Mouse (Mus musculus): ENCODE results near the gene Poln. TPM values are rescaled to one million over a fixed set of nuclear protein-coding genes. Genes with fewer than 3 reads are reported as not detected.

Gene Poln
- polyA plus RNA-seq, 1 experiment, result 1.5 TPM

- H3K36me3 ChIP-seq (ENCODE audit: control insufficient read depth, insufficient read depth, low read length, poor library complexity, severe bottlenecking), result no peaks in the 10 kb centered on the region
- no peak overlapping the region for H3K4me3 ChIP-seq (ENCODE audit: low read depth, low read length)
- H3K9me3 ChIP-seq (replicated peaks; ENCODE audit: control insufficient read depth, insufficient read depth, low read length, poor library complexity, severe bottlenecking), result no peaks in the 10 kb centered on the region
- H3K9ac ChIP-seq (ENCODE audit: low read depth, poor library complexity, severe bottlenecking), result no peak overlapping the region
- no peak overlapping the region for H3K27ac ChIP-seq (ENCODE audit: insufficient read depth, low read length)
- no peaks in the 10 kb centered on the region for H3K27me3 ChIP-seq (ENCODE audit: control insufficient read depth, insufficient read depth, low read length, poor library complexity, severe bottlenecking)
- H3K4me1 ChIP-seq (ENCODE audit: control insufficient read depth, insufficient read depth, low read length), result no peaks in the 10 kb centered on the region
- TF ChIP-seq EP300 (IDR thresholded peaks at IDR 0.05; ENCODE audit: insufficient read depth, low read depth, low read length), result no peak
- no peak for TF ChIP-seq CTCF (IDR thresholded peaks at IDR 0.05; ENCODE audit: low read depth, low read length)
- TF ChIP-seq POLR2A (IDR thresholded peaks at IDR 0.05; ENCODE audit: insufficient read depth, low read length), result no peak
These were observed 7.8 kb upstream of the Poln start for GRCm38 (mm10) chr5:34177091-34177490.

GRCm38 (mm10) chr5:34176691-34177090 lies 7.4 kb upstream of the Poln start:
- no peaks in the 10 kb centered on the region for H3K9me3 ChIP-seq (replicated peaks; ENCODE audit: control insufficient read depth, insufficient read depth, low read length, poor library complexity, severe bottlenecking)
- no peak overlapping the region for H3K9ac ChIP-seq (ENCODE audit: low read depth, poor library complexity, severe bottlenecking)
- no peaks in the 10 kb centered on the region for H3K27me3 ChIP-seq (ENCODE audit: control insufficient read depth, insufficient read depth, low read length, poor library complexity, severe bottlenecking)
- H3K27ac ChIP-seq (ENCODE audit: insufficient read depth, low read length), result no peak overlapping the region
- H3K4me3 ChIP-seq (ENCODE audit: low read depth, low read length), result no peak overlapping the region
- H3K4me1 ChIP-seq (ENCODE audit: control insufficient read depth, insufficient read depth, low read length), result no peaks in the 10 kb centered on the region
- TF ChIP-seq EP300 (IDR thresholded peaks at IDR 0.05; ENCODE audit: insufficient read depth, low read depth, low read length), result no peak
- H3K36me3 ChIP-seq (ENCODE audit: control insufficient read depth, insufficient read depth, low read length, poor library complexity, severe bottlenecking), result no peaks in the 10 kb centered on the region

- TF ChIP-seq EP300 (IDR thresholded peaks at IDR 0.05; ENCODE audit: insufficient read depth, low read depth, low read length), result no peak
- TF ChIP-seq CTCF (IDR thresholded peaks at IDR 0.05; ENCODE audit: low read depth, low read length), result no peak
- Histone ChIP-seq H3K27ac (ENCODE audit: insufficient read depth, low read length) (no peak overlapping the region), H3K27me3 (ENCODE audit: control insufficient read depth, insufficient read depth, low read length, poor library complexity, severe bottlenecking) (no peaks in the 10 kb centered on the region), H3K9ac (ENCODE audit: low read depth, poor library complexity, severe bottlenecking) (no peak overlapping the region), H3K4me3 (ENCODE audit: low read depth, low read length) (no peak overlapping the region), H3K36me3 (ENCODE audit: control insufficient read depth, insufficient read depth, low read length, poor library complexity, severe bottlenecking) (no peaks in the 10 kb centered on the region), H3K9me3 (replicated peaks; ENCODE audit: control insufficient read depth, insufficient read depth, low read length, poor library complexity, severe bottlenecking) (no peaks in the 10 kb centered on the region), H3K4me1 (ENCODE audit: control insufficient read depth, insufficient read depth, low read length) (no peaks in the 10 kb centered on the region)
These were observed 6.1 kb upstream of the Poln start for GRCm38 (mm10) chr5:34175403-34175694.

- H3K4me3 ChIP-seq (ENCODE audit: low read depth, low read length), result no peak overlapping the region
- no peak overlapping the region for H3K27ac ChIP-seq (ENCODE audit: insufficient read depth, low read length)
- no peaks in the 10 kb centered on the region for H3K4me1 ChIP-seq (ENCODE audit: control insufficient read depth, insufficient read depth, low read length)
- no peaks in the 10 kb centered on the region for H3K36me3 ChIP-seq (ENCODE audit: control insufficient read depth, insufficient read depth, low read length, poor library complexity, severe bottlenecking)
- no peaks in the 10 kb centered on the region for H3K9me3 ChIP-seq (replicated peaks; ENCODE audit: control insufficient read depth, insufficient read depth, low read length, poor library complexity, severe bottlenecking)
- no peaks in the 10 kb centered on the region for H3K27me3 ChIP-seq (ENCODE audit: control insufficient read depth, insufficient read depth, low read length, poor library complexity, severe bottlenecking)
- H3K9ac ChIP-seq (ENCODE audit: low read depth, poor library complexity, severe bottlenecking), result no peak overlapping the region
- TF ChIP-seq POLR2A (IDR thresholded peaks at IDR 0.05; ENCODE audit: insufficient read depth, low read length), result no peak
- TF ChIP-seq EP300 (IDR thresholded peaks at IDR 0.05; ENCODE audit: insufficient read depth, low read depth, low read length), result no peak
- TF ChIP-seq CTCF (IDR thresholded peaks at IDR 0.05; ENCODE audit: low read depth, low read length), result no peak
These were observed 5.5 kb upstream of the Poln start for GRCm38 (mm10) chr5:34174550-34175402.

GRCm38 (mm10) chr5:34174021-34174420 lies 4.8 kb upstream of the Poln start:
- H3K4me1 ChIP-seq (ENCODE audit: control insufficient read depth, insufficient read depth, low read length), result no peaks in the 10 kb centered on the region
- no peaks in the 10 kb centered on the region for H3K27me3 ChIP-seq (ENCODE audit: control insufficient read depth, insufficient read depth, low read length, poor library complexity, severe bottlenecking)
- TF ChIP-seq EP300 (IDR thresholded peaks at IDR 0.05; ENCODE audit: insufficient read depth, low read depth, low read length) (no peak), POLR2A (IDR thresholded peaks at IDR 0.05; ENCODE audit: insufficient read depth, low read length) (no peak), CTCF (IDR thresholded peaks at IDR 0.05; ENCODE audit: low read depth, low read length) (no peak)
- no peaks in the 10 kb centered on the region for H3K9me3 ChIP-seq (replicated peaks; ENCODE audit: control insufficient read depth, insufficient read depth, low read length, poor library complexity, severe bottlenecking)
- H3K9ac ChIP-seq (ENCODE audit: low read depth, poor library complexity, severe bottlenecking), result no peak overlapping the region
- H3K4me3 ChIP-seq (ENCODE audit: low read depth, low read length), result no peak overlapping the region
- H3K27ac ChIP-seq (ENCODE audit: insufficient read depth, low read length), result no peak overlapping the region
- H3K36me3 ChIP-seq (ENCODE audit: control insufficient read depth, insufficient read depth, low read length, poor library complexity, severe bottlenecking), result no peaks in the 10 kb centered on the region

- Histone ChIP-seq H3K36me3 (ENCODE audit: control insufficient read depth, insufficient read depth, low read length, poor library complexity, severe bottlenecking) (no peaks in the 10 kb centered on the region), H3K4me1 (ENCODE audit: control insufficient read depth, insufficient read depth, low read length) (no peaks in the 10 kb centered on the region), H3K4me3 (ENCODE audit: low read depth, low read length) (no peak overlapping the region), H3K27ac (ENCODE audit: insufficient read depth, low read length) (no peak overlapping the region), H3K9me3 (replicated peaks; ENCODE audit: control insufficient read depth, insufficient read depth, low read length, poor library complexity, severe bottlenecking) (no peaks in the 10 kb centered on the region), H3K9ac (ENCODE audit: low read depth, poor library complexity, severe bottlenecking) (no peak overlapping the region; the same call in 1 of the 2 replicates), H3K27me3 (ENCODE audit: control insufficient read depth, insufficient read depth, low read length, poor library complexity, severe bottlenecking) (no peaks in the 10 kb centered on the region)
- no peak for TF ChIP-seq POLR2A (IDR thresholded peaks at IDR 0.05; ENCODE audit: insufficient read depth, low read length)
- TF ChIP-seq EP300 (IDR thresholded peaks at IDR 0.05; ENCODE audit: insufficient read depth, low read depth, low read length), result no peak
- no peak for TF ChIP-seq CTCF (IDR thresholded peaks at IDR 0.05; ENCODE audit: low read depth, low read length)
These were observed 1.5 kb upstream of the Poln start for GRCm38 (mm10) chr5:34170726-34171125.
